Mouse (Mus musculus) liver, adult 2 months (tissue): ENCODE data around the gene Nup160.

Experiments used
- CTCF ChIP-seq: fragments of 200-500 bp; IDR thresholded peaks from 2 replicates; pipeline ENCODE4 v1.5.1; 2011; ENCODE audit warnings: low read depth, low read length, control low read depth
- POLR2A ChIP-seq: fragments of 200-500 bp; IDR thresholded peaks from 2 replicates; pipeline ENCODE4 v1.6.1; 2011; ENCODE audit warnings: low read length, control low read depth; ENCODE audit not compliant: insufficient read depth; ENCODE audit errors: extremely low read depth

- TF ChIP-seq CTCF (no peak), POLR2A (no peak)
Measured at GRCm38 (mm10) chr2:90629552-90629951, 47.5 kb upstream of the Nup160 start.
